Mouse (Mus musculus) bone marrow, adult 2 months (tissue): Measurements from ENCODE around the gene Helt. TPM values are rescaled to one million over a fixed set of nuclear protein-coding genes. Genes with fewer than 3 reads are reported as not detected.
A peak's percentile ranks its signal among the peaks of the same experiment; 100 is the strongest.

Source experiments
- H3K27ac ChIP-seq: fragments of 200-500 bp; 2 replicates; pipeline ENCODE4 v1.5.1; 2012; ENCODE audit warnings: low read depth, mild to moderate bottlenecking, control low read depth, inconsistent platforms, low read length; ENCODE audit not compliant: control insufficient read depth, poor library complexity, insufficient read depth
- H3K4me1 ChIP-seq: fragments of 200-500 bp; 2 replicates; pipeline ENCODE4 v1.6.1; 2011; ENCODE audit warnings: low read length; ENCODE audit not compliant: control insufficient read depth, insufficient read depth
- H3K4me3 ChIP-seq: fragments of 200-500 bp; replicated peaks from 2 replicates; pipeline ENCODE3; 2011; ENCODE audit warnings: mild to moderate bottlenecking, low read depth, low read length, control low read depth; ENCODE audit not compliant: control insufficient read depth
- CTCF ChIP-seq: fragments of 200-500 bp; IDR thresholded peaks from 2 replicates; pipeline ENCODE4 v1.5.1; 2011; ENCODE audit warnings: low read length, control low read depth; ENCODE audit not compliant: control insufficient read depth, insufficient read depth
- POLR2A ChIP-seq: fragments of 200-500 bp; IDR thresholded peaks from 2 replicates; pipeline ENCODE4 v1.6.1; 2011; ENCODE audit warnings: low read depth, mild to moderate bottlenecking, control low read depth, low read length, borderline replicate concordance; ENCODE audit not compliant: control insufficient read depth
- WGBS: fragments of 180-500 bp; shearing (Covaris S2); methylation state at CpG from one replicate; pipeline ENCODE4 v1.1.7; 2018; 5-methylcytosine and 5-hydroxymethylcytosine counted together
- polyA plus RNA-seq: library from polyadenylated mRNA; stranded (reverse); fragments of >200 nt; gene quantifications from 2 replicates; pipeline ENCODE4 v1.2.4, GENCODE M21; 2011; ENCODE audit warnings: low replicate concordance; ENCODE audit not compliant: missing spikeins, insufficient read depth, insufficient read length

Helt gene
- polyA plus RNA-seq, 1 experiment: not detected

- 5% methylated on average over 10 of the region's 10 CpGs for WGBS
- Histone ChIP-seq H3K4me3 (no peak overlapping the region), H3K4me1 (peaks cover 1% of the 10 kb centered on the region; the same call in 1 of the 2 replicates), H3K27ac (no peak overlapping the region)
- peak; percentile 95 for TF ChIP-seq CTCF
- TF ChIP-seq POLR2A: no peak
Observed at GRCm38 (mm10) chr8:46311159-46311558, 16.7 kb upstream of the Helt start.

- Histone ChIP-seq H3K4me1 (peaks cover 1% of the 10 kb centered on the region; the same call in 1 of the 2 replicates), H3K4me3 (no peak overlapping the region), H3K27ac (no peak overlapping the region)
- WGBS: 69% methylated on average over 2 of the region's 2 CpGs
- no peak for TF ChIP-seq POLR2A
- TF ChIP-seq CTCF: no peak
Observed at GRCm38 (mm10) chr8:46308189-46308588, 13.7 kb upstream of the Helt start.

GRCm38 (mm10) chr8:46305733-46306349 is 11.4 kb upstream of the Helt start:
- 5% methylated on average over 9 of the region's 9 CpGs for WGBS
- no peaks in the 10 kb centered on the region; the same call in 1 of the 2 replicates for H3K4me1 ChIP-seq
- H3K27ac ChIP-seq: no peak overlapping the region
- TF ChIP-seq POLR2A (no peak), CTCF (peak; percentile 65)
- H3K4me3 ChIP-seq: no peak overlapping the region

- 80% methylated on average over 9 of the region's 9 CpGs for WGBS
- no peaks in the 10 kb centered on the region for H3K4me1 ChIP-seq
- H3K27ac ChIP-seq: no peak overlapping the region
- no peak overlapping the region for H3K4me3 ChIP-seq
- TF ChIP-seq POLR2A (no peak), CTCF (no peak)
Observed at GRCm38 (mm10) chr8:46302121-46302520, 7.7 kb upstream of the Helt start.

- TF ChIP-seq POLR2A: no peak
- no peak for TF ChIP-seq CTCF
- no peak overlapping the region for H3K27ac ChIP-seq
- 51% methylated on average over 7 of the region's 7 CpGs for WGBS
- no peaks in the 10 kb centered on the region for H3K4me1 ChIP-seq
- no peak overlapping the region for H3K4me3 ChIP-seq
Observed at GRCm38 (mm10) chr8:46298847-46299246, 4.4 kb upstream of the Helt start.

- Histone ChIP-seq H3K4me3 (no peak overlapping the region), H3K4me1 (no peaks in the 10 kb centered on the region), H3K27ac (no peak overlapping the region)
- 5% methylated on average over 11 of the region's 11 CpGs for WGBS
- TF ChIP-seq CTCF: no peak
- TF ChIP-seq POLR2A: no peak
Observed at GRCm38 (mm10) chr8:46296551-46296950, 2.1 kb upstream of the Helt start.

GRCm38 (mm10) chr8:46295951-46296350 is 1.5 kb upstream of the Helt start:
- WGBS: 6% methylated on average over 8 of the region's 8 CpGs
- TF ChIP-seq CTCF (no peak), POLR2A (no peak)
- H3K4me1 ChIP-seq: no peaks in the 10 kb centered on the region

GRCm38 (mm10) chr8:46295101-46295534 is 647 bp upstream of the Helt start:
- TF ChIP-seq CTCF (no peak), POLR2A (no peak)
- no peaks in the 10 kb centered on the region for H3K4me1 ChIP-seq
- WGBS: 5% methylated on average over 14 of the region's 14 CpGs
- no peak overlapping the region for H3K27ac ChIP-seq
- no peak overlapping the region for H3K4me3 ChIP-seq

More at GRCm38 (mm10) chr8:46295951-46296350, 1.5 kb upstream of the Helt start:
- H3K4me3 ChIP-seq: no peak overlapping the region
- H3K27ac ChIP-seq: no peak overlapping the region
